Mouse (Mus musculus) cerebellum, adult 2 months (tissue): ENCODE measurements at regions not wholly inside any gene's neighbourhood (a gene's known extent, or its start where the extent isn't known, plus 50 kb on each side); places are given as distances from the start of the nearest gene placed in this dataset.

Experiments
- DNase-seq, 2 experiments: peaks; one replicate each; pipeline ENCODE4 v3.0.0; 2021
- H3K27ac ChIP-seq: fragments of 200-500 bp; 2 replicates; pipeline ENCODE4 v1.5.1; 2012; ENCODE audit warnings: low read length, control low read depth, inconsistent platforms; ENCODE audit not compliant: insufficient read depth
- H3K27me3 ChIP-seq: fragments of 200-500 bp; 2 replicates; pipeline ENCODE4 v1.6.1; 2012; ENCODE audit warnings: inconsistent platforms, mild to moderate bottlenecking, low read length, moderate library complexity; ENCODE audit not compliant: control insufficient read depth, insufficient read depth
- H3K4me1 ChIP-seq: fragments of 200-500 bp; 2 replicates; pipeline ENCODE4 v1.6.1; 2011; ENCODE audit warnings: low read length; ENCODE audit not compliant: control insufficient read depth, insufficient read depth
- H3K4me3 ChIP-seq: fragments of 200-500 bp; replicated peaks from 2 replicates; pipeline ENCODE3; 2011; ENCODE audit warnings: mild to moderate bottlenecking, low read depth, low read length, control low read depth; ENCODE audit not compliant: insufficient read depth
- CTCF ChIP-seq: fragments of 200-500 bp; IDR thresholded peaks from 2 replicates; pipeline ENCODE4 v1.5.1; 2011; ENCODE audit warnings: low read depth, mild to moderate bottlenecking, control low read depth, low read length, moderate library complexity, borderline replicate concordance; ENCODE audit not compliant: insufficient read depth
- POLR2A ChIP-seq: fragments of 200-500 bp; IDR thresholded peaks from 2 replicates; pipeline ENCODE4 v1.6.1; 2011; ENCODE audit warnings: low read length, control low read depth, borderline replicate concordance; ENCODE audit not compliant: insufficient read depth
- whole genome bisulfite sequencing: fragments of 180-500 bp; shearing (Covaris S2); methylation state at CpG from one replicate; pipeline ENCODE4 v1.1.7; 2018; 5-methylcytosine and 5-hydroxymethylcytosine counted together

- Histone ChIP-seq H3K27ac (no peak overlapping the region), H3K27me3 (no peaks in the 10 kb centered on the region), H3K4me3 (no peak overlapping the region), H3K4me1 (no peaks in the 10 kb centered on the region)
- 93% methylated on average over 2 of the region's 2 CpGs for WGBS
- no peak for DNase-seq
- no peak for TF ChIP-seq CTCF
- TF ChIP-seq POLR2A: no peak
Measured at GRCm38 (mm10) chr5:53407646-53408045, 58.3 kb upstream of the Rbpj start.

GRCm38 (mm10) chr5:53408235-53408634, 57.7 kb upstream of the Rbpj start:
- no peak overlapping the region for H3K4me3 ChIP-seq
- no peaks in the 10 kb centered on the region for H3K4me1 ChIP-seq
- no peaks in the 10 kb centered on the region for H3K27me3 ChIP-seq
- WGBS: 94% methylated on average over 2 of the region's 2 CpGs
- no peak for DNase-seq
- no peak for TF ChIP-seq CTCF
- no peak for TF ChIP-seq POLR2A
- no peak overlapping the region for H3K27ac ChIP-seq

- no peak overlapping the region for H3K27ac ChIP-seq
- no peak overlapping the region for H3K4me3 ChIP-seq
- WGBS: 71% methylated on average over 3 of the region's 3 CpGs
- DNase-seq: no peak
- H3K4me1 ChIP-seq: no peaks in the 10 kb centered on the region
- H3K27me3 ChIP-seq: no peaks in the 10 kb centered on the region
- TF ChIP-seq POLR2A (no peak), CTCF (no peak)
Measured at GRCm38 (mm10) chr5:53409740-53410139, 56.2 kb upstream of the Rbpj start.

GRCm38 (mm10) chr5:53412391-53413075, 53.4 kb upstream of the Rbpj start:
- no peaks in the 10 kb centered on the region for H3K4me1 ChIP-seq
- TF ChIP-seq CTCF (no peak), POLR2A (no peak)
- WGBS: 72% methylated on average over 7 of the region's 7 CpGs
- H3K4me3 ChIP-seq: no peak overlapping the region
- no peak for DNase-seq
- H3K27me3 ChIP-seq: no peaks in the 10 kb centered on the region
- H3K27ac ChIP-seq: no peak overlapping the region

- Histone ChIP-seq H3K27me3 (no peaks in the 10 kb centered on the region), H3K4me3 (no peak overlapping the region), H3K4me1 (no peaks in the 10 kb centered on the region), H3K27ac (no peak overlapping the region)
- 90% methylated on average over 3 of the region's 3 CpGs for WGBS
- no peak for DNase-seq
- TF ChIP-seq CTCF (no peak), POLR2A (no peak)
Measured at GRCm38 (mm10) chr5:53413677-53414076, 52.3 kb upstream of the Rbpj start.

- Histone ChIP-seq H3K27me3 (no peaks in the 10 kb centered on the region), H3K4me3 (no peak overlapping the region), H3K4me1 (no peaks in the 10 kb centered on the region), H3K27ac (no peak overlapping the region)
- no peak for DNase-seq
- 95% methylated on average over 2 of the region's 2 CpGs for WGBS
- no peak for TF ChIP-seq POLR2A
- TF ChIP-seq CTCF: no peak
Measured at GRCm38 (mm10) chr5:53415472-53415871, 50.5 kb upstream of the Rbpj start.
